Mouse (Mus musculus): Measurements from ENCODE around the gene Myo3b. TPM values are rescaled to one million over a fixed set of nuclear protein-coding genes. Genes with fewer than 3 reads are reported as not detected.

The Myo3b gene
- polyA plus RNA-seq, 1 experiment = not detected

DNA sequence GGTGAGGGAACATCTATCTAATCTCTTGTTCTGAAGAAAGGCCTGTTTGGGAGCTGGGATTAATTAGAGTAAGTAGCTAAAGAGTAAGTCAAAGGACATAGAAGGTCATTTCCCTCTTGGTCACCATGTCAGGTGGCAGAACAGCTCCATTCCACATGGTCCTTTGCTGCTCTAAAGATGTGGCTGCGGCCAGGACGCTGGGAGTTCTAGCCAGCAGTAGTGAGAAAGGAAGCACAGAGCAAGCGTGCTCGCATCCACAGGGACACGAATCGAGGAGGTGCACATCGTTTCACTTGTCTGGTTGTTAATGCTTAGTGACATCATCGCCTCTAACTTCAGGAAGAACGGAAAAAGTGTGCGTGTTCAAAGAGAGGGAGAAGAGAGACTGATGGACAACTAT lies 212.3 kb downstream of the Myo3b start:
- H3K36me3 ChIP-seq (replicated peaks; ENCODE audit: low read length) = no peaks in the 10 kb centered on the region
- H3K4me1 ChIP-seq = no peaks in the 10 kb centered on the region
- no peaks in the 10 kb centered on the region for H3K27me3 ChIP-seq (replicated peaks)
- TF ChIP-seq GATA1 (IDR thresholded peaks at IDR 0.05; ENCODE audit: borderline replicate concordance, low read length) (no peak), FLI1 (IDR thresholded peaks at IDR 0.05; ENCODE audit: low read length) (no peak)
- H3K4me3 ChIP-seq (replicated peaks) = no peak overlapping the region
- H3K9me3 ChIP-seq = no peaks in the 10 kb centered on the region

DNA sequence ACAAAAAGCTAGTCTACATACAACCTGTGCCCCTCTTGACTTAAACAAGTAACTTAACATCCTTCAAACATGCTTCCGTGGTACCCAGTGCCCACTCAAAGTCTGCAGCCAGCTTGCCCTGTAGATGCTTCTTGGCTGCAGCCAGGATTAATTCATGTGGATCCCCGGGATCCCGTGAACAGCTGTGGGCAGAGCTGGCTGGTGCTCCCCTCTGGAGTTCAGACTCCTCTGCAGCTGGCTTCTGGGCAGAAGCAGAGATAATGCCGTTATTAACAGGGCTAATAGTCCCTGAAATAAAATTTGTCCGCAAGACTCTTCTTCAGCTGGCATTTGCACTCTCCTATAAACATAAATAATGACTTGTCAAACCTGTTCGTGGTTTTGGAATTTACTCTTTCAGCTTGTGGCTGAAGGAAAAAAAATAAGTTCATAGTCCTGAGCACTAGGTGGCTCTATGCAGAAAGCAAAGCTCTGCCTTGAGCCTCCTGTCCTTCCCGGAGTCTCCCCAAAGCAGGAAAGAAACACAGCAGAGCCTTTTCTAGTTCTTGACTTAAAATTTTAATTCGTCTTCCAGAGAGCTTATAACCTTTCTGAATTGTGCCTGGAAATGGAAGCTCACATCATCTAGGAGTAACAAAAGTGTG lies 220.6 kb downstream of the Myo3b start:
- H3K27me3 ChIP-seq (replicated peaks) = peaks cover 4% of the 10 kb centered on the region
- TF ChIP-seq FLI1 (IDR thresholded peaks at IDR 0.05; ENCODE audit: low read length) (no peak), GATA1 (IDR thresholded peaks at IDR 0.05; ENCODE audit: borderline replicate concordance, low read length) (no peak)

DNA sequence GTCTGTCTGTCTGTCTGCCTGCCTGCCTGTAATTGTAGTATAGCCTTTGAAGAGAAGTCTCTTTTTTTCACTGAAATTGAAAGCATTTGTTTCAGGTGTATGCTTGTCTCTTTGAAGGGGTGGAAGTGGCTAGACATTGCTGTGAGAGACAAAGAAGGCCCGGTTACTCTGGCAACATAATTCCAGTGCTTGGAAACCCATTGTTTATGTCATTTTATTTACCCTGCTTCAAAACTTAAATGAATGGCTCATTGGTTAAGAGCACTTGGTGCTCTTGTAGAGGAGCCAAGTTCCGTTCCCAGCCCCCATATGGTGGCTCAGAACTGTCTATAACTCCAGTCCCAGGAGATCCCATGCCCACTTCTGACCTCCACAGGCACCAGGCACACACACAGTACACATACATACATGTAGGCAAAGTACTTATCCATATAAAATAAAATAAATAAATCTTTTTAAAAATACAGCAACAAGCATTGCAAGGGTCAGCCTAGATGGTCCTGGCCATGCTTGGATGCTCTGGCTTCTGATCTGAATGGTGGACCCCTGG lies 221.8 kb downstream of the Myo3b start:
- no peaks in the 10 kb centered on the region for H3K9me3 ChIP-seq
- no peak overlapping the region for H3K4me3 ChIP-seq (replicated peaks)
- no peaks in the 10 kb centered on the region for H3K4me1 ChIP-seq
- no peak for TF ChIP-seq GATA1 (IDR thresholded peaks at IDR 0.05; ENCODE audit: borderline replicate concordance, low read length)
- peaks cover 4% of the 10 kb centered on the region for H3K27me3 ChIP-seq (replicated peaks)
- H3K36me3 ChIP-seq (replicated peaks; ENCODE audit: low read length) = no peaks in the 10 kb centered on the region

More for the DNA sequence above, 220.6 kb downstream of the Myo3b start:
- no peaks in the 10 kb centered on the region for H3K4me1 ChIP-seq
- no peak overlapping the region for H3K4me3 ChIP-seq (replicated peaks)
- H3K9me3 ChIP-seq = no peaks in the 10 kb centered on the region
- no peaks in the 10 kb centered on the region for H3K36me3 ChIP-seq (replicated peaks; ENCODE audit: low read length)

DNA sequence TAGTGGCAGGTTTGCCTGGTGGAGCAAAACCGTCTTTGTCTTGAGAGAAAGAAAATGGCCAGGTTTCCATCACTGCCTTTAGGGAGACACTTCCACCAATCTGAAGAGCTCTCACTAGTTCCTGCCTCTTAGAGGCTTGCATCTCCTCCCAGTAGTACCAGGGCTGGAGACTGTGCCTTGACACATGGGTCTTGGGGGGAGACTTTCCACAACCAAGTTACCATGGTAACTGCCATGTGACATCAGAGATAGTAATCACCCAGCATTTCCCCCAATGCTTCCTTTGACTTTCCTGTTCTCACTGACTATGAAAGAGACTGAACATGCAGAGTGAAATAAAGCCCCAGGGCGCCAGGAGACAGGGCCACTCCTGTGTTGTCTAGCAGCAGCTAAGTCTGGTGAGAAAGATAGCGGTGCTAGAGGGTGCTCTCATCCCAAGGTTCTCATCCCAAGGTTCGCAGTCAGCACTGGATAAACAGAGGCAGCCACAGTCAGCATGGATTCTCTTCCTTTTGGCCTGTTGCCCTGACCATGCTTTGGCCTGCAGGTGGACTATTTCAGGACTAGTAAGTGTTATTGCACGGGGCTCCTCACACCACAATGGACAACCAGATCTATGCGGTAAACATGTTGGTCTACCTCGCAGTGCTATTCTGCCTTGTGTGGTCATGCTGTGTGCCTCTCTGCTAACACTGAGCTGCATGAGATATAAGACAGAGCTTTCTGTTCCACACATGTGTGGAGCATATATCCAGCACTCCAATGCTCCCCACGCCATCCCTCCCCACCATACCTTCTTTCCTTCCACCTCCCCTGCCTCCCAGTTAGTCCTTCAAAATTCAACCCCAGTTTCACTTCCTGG lies 223.0 kb downstream of the Myo3b start:
- Histone ChIP-seq H3K4me1 (no peaks in the 10 kb centered on the region), H3K36me3 (replicated peaks; ENCODE audit: low read length) (no peaks in the 10 kb centered on the region), H3K9me3 (no peaks in the 10 kb centered on the region), H3K4me3 (replicated peaks) (no peak overlapping the region), H3K27me3 (replicated peaks) (peaks cover 4% of the 10 kb centered on the region)
- no peak for TF ChIP-seq FLI1 (IDR thresholded peaks at IDR 0.05; ENCODE audit: low read length)
- no peak for TF ChIP-seq GATA1 (IDR thresholded peaks at IDR 0.05; ENCODE audit: borderline replicate concordance, low read length)

DNA sequence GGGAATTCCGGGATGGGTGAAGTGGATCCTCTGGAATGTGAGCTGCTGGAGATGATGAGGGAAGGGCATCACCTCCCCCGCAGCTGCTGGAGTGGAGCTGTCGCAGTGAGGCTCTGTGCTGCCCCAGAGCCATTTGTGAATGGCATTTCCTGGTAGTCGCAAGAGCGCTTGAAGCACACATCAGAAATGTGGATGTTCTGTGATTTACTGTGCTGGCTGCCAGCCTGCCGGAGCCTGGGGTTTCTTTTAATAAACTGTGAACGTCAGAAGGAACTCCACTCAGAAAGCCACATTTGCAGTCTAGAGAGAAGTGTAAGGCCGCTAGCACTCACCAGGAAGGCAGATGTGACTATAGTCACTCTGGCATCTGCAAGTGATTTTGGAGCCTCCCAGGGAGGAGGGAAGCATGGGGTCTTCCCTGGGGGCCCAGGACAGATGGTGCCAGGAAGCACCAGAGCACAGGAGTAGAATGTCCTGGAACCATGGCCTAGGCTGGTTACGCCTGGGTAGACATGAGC lies 223.7 kb downstream of the Myo3b start:
- H3K4me3 ChIP-seq (replicated peaks) = no peak overlapping the region
- no peaks in the 10 kb centered on the region for H3K4me1 ChIP-seq
- no peaks in the 10 kb centered on the region for H3K36me3 ChIP-seq (replicated peaks; ENCODE audit: low read length)
- H3K27me3 ChIP-seq (replicated peaks) = peaks cover 4% of the 10 kb centered on the region
- no peak for TF ChIP-seq FLI1 (IDR thresholded peaks at IDR 0.05; ENCODE audit: low read length)
- TF ChIP-seq GATA1 (IDR thresholded peaks at IDR 0.05; ENCODE audit: borderline replicate concordance, low read length) = no peak
- H3K9me3 ChIP-seq = no peaks in the 10 kb centered on the region

DNA sequence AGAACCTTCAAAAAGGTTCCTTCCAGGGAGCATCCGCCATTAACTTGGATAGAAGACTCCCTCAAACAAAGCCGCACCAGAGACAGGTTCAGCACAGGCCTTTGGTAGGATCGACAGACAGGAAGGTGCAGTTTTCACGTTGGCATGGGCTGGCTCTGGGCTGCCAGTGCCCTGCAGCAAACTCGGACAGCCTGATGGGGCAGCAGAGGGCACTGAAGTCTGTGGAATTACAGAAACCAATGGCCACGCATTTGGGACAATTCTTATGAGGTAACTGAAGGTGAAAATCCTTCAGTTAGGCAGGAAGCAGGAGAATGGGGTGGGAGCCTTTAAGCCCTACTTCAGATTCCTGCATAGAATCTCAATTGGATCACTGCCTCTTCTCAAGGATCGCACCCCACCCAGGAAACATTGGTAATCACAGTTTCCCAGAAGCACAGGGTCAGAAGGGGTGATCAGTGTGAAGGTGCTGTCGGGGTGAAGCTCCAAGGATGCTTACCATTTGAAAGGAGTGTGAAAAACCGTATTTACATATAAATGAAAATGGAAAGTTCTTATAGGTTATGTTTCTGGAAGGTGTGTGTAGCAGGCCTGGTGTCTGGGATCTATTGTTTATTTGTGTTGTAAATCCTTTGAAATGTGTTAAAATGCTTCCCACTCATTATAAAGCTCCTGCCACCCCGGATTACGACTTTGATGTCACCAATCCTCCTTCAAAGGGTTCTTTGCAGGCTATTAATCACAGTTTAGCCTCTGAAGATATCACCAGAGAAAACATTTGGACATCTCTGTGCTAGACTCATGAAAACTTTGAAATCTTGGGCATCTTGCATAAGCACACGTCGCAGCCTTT lies 239.7 kb downstream of the Myo3b start:
- Histone ChIP-seq H3K4me1 (no peaks in the 10 kb centered on the region), H3K9me3 (no peaks in the 10 kb centered on the region), H3K36me3 (replicated peaks; ENCODE audit: low read length) (no peaks in the 10 kb centered on the region), H3K4me3 (replicated peaks) (no peak overlapping the region), H3K27me3 (replicated peaks) (peaks cover 2% of the 10 kb centered on the region)
- TF ChIP-seq GATA1 (IDR thresholded peaks at IDR 0.05; ENCODE audit: borderline replicate concordance, low read length) = no peak
- no peak for TF ChIP-seq FLI1 (IDR thresholded peaks at IDR 0.05; ENCODE audit: low read length)

DNA sequence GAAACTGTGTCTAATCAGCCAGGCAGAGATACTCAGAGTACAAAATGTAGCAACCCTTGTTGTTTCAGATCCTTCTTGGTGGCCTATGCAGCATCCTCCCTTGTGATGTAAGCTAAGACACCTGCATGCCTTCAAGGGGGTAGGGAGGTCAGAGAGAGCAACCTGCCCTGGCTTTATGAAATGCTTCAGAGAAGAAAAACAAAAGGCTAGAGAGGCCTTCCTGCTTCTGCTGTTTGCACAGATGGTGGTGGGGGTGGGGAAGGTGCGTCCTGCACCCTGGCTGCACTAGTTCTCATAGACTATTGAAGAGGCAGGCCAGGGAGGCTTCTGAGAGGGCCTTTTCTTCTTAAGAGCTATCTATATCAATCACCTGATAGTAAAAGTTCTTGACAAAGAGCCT lies 245.2 kb downstream of the Myo3b start:
- TF ChIP-seq FLI1 (IDR thresholded peaks at IDR 0.05; ENCODE audit: low read length) (no peak), GATA1 (IDR thresholded peaks at IDR 0.05; ENCODE audit: borderline replicate concordance, low read length) (no peak)
- Histone ChIP-seq H3K4me3 (replicated peaks) (no peak overlapping the region), H3K27me3 (replicated peaks) (no peaks in the 10 kb centered on the region)

DNA sequence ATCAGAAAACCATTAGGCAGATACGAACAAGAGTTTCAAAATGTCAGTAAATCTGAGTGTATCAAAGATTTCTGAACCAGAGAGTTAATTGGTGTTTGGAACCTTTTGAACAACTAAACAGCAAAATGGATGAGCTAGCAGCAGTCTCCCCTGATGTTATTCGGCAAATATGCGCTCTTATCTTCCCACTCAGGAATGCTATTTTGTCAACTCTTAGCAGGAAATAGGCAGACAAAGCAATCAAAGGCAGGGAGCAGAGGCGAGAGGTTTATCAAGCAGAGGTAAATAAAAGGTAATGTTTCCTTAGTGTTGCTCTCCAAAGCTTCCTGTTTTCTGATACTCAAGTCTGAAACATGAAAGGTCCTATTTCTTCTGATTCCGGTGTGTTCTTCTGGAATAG lies 252.1 kb downstream of the Myo3b start:
- no peaks in the 10 kb centered on the region for H3K4me1 ChIP-seq

More for the DNA sequence above, 245.2 kb downstream of the Myo3b start:
- H3K36me3 ChIP-seq (replicated peaks; ENCODE audit: low read length) = no peaks in the 10 kb centered on the region
- no peaks in the 10 kb centered on the region for H3K9me3 ChIP-seq
- no peaks in the 10 kb centered on the region for H3K4me1 ChIP-seq

DNA sequence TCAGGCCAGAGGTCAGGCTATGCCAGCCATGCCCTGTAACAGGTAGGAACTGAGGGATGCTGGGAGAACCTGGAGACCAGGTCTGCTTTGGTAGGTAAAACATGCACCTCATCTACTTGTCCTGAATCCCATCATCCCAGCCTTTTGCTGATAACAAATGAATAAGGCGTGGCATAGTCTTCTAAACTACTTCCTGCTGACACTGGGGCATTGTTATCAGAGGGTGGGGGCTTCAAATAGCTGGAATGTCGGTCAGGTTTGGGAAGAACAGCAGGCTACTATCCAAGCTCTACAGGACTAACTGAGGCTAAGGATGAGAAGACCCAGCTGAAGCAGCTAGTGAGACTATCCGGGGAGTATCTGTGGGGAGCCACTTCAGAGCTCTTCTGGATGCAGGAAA lies 253.8 kb downstream of the Myo3b start:
- Histone ChIP-seq H3K4me3 (replicated peaks) (no peak overlapping the region), H3K36me3 (replicated peaks; ENCODE audit: low read length) (no peaks in the 10 kb centered on the region), H3K27me3 (replicated peaks) (no peaks in the 10 kb centered on the region), H3K4me1 (no peaks in the 10 kb centered on the region), H3K9me3 (no peaks in the 10 kb centered on the region)
- TF ChIP-seq FLI1 (IDR thresholded peaks at IDR 0.05; ENCODE audit: low read length) (no peak), GATA1 (IDR thresholded peaks at IDR 0.05; ENCODE audit: borderline replicate concordance, low read length) (no peak)

More for the DNA sequence above, 252.1 kb downstream of the Myo3b start:
- Histone ChIP-seq H3K27me3 (replicated peaks) (no peaks in the 10 kb centered on the region), H3K4me3 (replicated peaks) (no peak overlapping the region), H3K36me3 (replicated peaks; ENCODE audit: low read length) (no peaks in the 10 kb centered on the region), H3K9me3 (no peaks in the 10 kb centered on the region)
- TF ChIP-seq GATA1 (IDR thresholded peaks at IDR 0.05; ENCODE audit: borderline replicate concordance, low read length) (no peak), FLI1 (IDR thresholded peaks at IDR 0.05; ENCODE audit: low read length) (no peak)

Data from megakaryocyte, embryonic 14.5 days (primary cell).